Mouse (Mus musculus) lung, postnatal 36 days (tissue): Measurements from ENCODE around the gene Bad.

Experiments used
- DNase-seq: peaks from one replicate; pipeline ENCODE4 v3.0.0; 2022; ENCODE audit warnings: mixed read lengths

The Bad gene

DNA sequence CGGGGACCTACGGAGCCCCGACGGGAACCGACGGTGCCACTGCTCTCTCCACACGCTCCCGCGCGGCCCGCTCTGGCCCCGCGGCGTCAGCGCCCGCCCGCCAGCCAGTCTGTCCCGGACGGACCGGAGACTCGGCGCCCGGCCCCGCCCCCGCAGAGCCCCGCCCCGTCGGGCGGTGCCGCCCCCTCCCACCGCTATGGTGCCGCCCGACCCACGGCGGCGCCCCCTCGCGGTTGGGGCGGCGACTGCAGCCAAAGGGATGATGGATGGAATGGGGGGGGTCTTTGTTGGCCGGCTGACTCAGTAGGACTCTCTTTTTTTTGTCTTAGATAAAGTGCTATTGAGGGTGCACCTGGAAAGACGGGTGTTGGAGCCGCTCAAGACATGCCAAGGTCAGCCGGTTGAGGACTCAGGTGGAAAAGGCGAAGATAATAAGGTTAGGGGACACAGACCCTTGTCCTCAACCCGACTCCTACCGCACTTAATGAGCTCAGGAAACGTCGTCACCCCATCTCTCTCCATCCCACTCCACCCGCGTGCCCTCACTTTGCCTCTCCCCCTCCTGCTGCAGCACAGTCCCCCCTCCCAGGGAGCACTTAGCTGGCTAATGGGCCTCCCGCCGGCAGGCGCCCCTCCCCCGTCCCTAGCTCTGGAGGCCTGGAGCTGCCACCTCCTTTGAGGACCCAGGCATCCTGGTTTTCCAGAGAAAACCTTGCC, 28.2 kb downstream of the Bad start:
- peak; percentile 75 for DNase-seq

DNA sequence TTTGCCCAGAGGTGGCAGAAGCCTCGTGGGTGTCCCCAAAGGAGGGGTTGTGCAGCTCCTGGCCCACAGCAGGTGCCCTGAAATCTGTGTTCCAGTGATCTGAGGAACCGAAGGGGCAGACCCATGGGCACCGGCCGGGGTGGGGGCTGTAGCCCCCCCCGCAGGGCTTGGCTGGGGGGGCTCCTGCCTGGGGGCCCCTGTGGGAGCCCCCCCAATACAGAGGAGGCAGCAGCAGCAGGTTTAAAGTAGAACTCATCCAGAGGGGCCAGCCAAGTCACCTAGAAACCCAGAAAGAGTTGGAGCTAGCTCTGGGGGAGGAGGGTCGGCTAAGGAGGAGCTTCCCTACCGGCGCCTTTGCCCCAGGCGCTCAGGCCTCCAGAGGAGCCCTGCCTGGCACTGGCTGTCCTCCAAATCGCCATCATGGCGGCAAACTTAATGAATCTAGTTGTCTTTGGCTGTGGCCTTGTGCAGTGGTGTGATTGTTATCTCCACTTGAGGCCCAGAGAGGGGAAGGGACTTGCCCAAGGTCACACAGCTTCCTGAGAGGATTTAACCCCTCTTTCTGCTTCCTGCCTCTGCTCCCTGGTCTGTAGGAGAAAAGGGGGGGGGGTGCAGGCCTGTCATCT, 28.9 kb downstream of the Bad start:
- DNase-seq, result no peak

DNA sequence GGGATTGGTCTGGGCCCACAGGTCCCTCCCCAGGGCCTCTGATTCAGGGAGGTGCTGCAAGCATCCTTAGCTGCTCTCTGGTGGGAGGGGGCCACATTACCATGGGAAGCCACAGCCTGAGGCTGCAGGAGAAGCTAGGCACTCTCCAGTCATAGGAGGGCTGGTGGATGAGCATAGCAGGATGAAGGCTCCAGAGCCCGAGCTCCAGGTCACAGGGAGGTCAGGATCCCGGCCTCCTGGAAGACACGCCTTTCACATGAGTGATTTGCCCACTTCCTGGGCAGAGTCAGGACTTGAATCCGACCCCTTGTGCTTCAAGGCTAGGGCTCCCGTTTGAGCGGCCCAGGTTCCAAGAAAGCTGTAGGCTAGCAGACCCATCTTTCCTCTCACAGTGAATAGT, 30.0 kb downstream of the Bad start:
- no peak for DNase-seq

- DNase-seq, result no peak
Measured at GRCm38 (mm10) chr19:6972247-6972917, 30.7 kb downstream of the Bad start.

GRCm38 (mm10) chr19:6973581-6974190, 32.0 kb downstream of the Bad start:
- DNase-seq, result no peak

GRCm38 (mm10) chr19:6974211-6975205, 32.8 kb downstream of the Bad start, which contains the start of gene Ppp1r14b:
TSS of gene Ppp1r14b (plus strand) at chr19:6974968.
- DNase-seq, result peak; percentile 87

GRCm38 (mm10) chr19:6975537-6976521, 34.2 kb downstream of the Bad start, which contains the start of gene Plcb3:
TSS of gene Plcb3 (minus strand) at chr19:6976470.
- DNase-seq, result peak; percentile 77

DNA sequence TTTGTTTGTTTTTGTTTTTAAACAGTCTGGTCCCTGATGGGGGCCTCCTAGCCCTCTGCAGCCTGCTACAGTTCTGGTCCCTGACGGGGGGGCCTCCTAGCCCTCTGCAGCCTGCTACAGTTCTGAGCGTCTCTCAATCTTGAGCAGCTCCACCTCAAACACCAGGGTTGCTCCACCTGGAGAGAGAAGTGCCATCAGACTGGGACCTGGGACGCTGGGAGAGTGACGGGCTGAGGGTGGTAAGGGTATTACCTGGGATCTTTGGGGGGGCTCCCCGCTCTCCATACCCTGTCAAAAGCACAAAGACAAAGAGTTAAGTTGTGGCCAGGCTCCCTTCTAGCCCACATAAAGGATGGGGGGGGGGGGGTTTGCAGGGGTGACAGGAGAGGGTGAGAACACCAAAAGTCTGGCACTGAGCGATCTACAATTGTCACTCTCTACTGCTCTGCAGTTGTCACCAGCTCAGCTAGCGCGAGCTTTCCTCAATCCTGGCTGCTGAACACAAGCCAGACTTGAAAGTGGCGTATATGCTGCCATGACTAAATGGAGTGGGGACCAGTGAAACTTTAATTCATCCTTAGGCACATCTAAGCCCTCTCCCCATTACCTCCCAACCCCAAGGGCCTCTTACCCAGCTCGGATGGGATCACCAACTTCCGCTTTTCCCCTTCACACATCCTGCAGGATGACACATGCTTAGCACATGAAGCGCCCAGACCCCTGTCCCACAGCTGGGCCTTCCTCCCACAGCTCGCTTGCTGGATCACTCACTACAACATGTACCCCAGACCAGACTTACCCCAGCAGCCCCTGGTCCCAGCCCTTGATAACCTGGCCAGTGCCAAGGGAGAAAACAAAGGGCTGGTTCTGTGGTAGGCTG, 36.3 kb downstream of the Bad start:
- no peak for DNase-seq

DNA sequence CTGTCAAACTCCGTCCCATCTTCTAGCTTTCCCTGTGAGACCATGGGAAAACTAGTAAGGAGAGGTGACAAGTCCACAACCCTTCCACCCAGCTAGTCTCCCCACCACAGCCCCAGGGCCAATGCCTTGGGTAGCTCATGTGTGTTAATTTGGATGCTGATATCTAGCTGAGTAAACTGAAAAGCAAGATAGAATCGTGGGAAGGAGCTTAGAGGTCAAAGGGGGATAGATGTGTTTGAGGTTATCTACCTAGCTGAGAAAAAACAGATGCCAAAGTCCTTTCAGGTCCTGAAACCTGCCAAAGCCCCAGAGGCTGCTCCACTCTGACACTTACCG, 36.9 kb downstream of the Bad start:
- DNase-seq, result no peak

GRCm38 (mm10) chr19:6979001-6979479, 37.4 kb downstream of the Bad start:
- DNase-seq, result no peak

DNA sequence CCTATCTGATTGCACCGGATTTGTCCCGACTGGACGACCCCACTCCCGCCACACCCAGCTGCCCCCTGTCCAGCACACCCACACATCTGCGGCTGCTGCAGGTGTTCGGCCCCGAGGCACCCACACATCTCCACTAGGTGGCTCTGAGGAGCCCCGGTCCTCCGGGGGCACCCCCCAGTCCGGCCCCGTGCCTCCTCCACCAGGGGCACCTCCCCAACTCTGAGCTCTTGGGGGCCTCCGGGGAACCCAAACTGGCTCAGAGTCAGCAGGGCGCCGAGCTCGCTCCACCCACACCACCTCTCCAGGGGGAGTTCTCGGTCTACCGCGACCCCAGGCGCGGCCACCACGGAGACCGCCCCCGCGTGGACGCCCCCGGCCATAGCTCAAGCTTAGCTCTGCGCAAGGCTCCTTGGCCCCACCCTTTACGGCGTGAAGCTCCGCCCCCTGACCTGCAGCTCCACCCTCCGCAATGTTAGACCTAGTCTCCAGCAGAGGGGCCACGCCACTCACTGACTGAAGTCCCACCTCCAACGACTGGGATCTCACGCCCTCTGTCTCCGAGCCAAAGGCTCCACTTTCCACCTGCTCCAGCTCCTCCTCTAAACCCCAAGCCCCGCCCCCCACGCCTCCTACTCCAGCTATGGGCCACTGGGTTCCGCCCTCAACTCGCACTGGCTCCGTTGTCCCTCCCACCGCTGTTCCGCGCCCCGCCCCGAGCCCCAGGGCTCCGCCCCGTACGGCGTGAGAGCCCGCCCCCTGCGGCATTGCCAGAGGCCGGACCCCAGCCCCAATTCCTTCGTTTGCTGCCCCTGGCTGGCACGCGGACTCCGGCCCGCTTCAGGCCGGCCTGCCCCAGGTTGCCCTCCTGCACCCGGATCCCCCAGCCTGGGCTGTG, 38.1 kb downstream of the Bad start:
- peak; percentile 100 for DNase-seq

DNA sequence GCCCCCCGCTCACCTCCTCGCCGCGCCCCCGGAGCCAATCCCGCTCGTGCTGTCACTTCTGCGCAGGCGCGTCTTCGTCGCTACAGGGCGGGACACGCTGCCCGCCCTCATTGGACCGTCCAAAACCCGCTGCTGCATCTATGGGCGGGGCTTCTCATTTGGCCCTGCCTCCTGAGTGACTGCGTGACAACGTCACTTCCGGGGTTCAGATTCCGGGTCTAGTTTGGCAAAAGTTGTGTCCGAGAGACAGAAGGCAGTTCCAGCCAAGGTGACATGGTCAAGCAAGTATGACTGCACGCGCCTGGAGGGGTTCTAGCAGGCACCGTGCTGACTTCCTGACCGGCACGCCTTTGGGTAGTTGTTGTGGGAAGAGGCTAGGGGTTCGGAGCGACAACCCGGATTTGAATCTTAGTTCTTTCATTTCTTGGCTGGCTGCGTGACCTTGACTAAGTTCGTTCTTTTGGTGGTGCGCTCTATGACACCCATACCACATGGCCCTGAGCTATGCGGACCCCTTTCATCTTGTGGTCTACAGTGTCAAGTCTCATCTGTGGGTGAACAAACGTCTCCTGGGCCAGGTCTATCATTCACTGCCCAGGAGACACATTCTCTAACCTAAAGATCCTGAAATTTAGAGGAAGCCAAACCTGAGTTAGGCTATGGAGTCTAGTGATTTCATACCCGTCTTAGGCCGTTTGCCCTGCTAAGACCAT, 38.9 kb downstream of the Bad start, which contains the start of gene Fkbp2:
Fkbp2 (minus strand) TSS at position 121 of the 713 bp plus-strand sequence.
- peak; percentile 99 for DNase-seq

- DNase-seq, result no peak
Measured at GRCm38 (mm10) chr19:6981465-6981864, 39.8 kb downstream of the Bad start.

- no peak for DNase-seq
Measured at GRCm38 (mm10) chr19:6983621-6984020, 42.0 kb downstream of the Bad start.

DNA sequence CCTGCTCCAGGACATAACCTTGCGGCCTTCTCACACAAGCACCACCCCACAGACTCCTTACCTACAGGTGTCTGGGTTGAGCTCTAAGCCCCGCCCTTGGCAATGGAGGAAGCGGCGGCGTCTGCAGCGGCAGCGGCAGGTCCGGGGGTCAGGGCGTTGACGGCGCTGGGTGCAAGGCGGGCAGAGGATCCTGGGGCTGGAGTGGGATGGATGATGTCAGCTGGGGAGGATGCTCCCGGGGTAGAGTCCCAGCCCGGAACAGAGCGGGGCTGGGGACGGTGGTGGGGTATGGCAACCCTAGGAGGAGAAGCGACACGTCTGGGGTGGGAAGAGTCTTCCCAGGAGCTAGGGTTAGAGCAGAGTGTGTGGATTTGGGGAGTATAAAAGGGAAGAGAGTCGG, 43.6 kb downstream of the Bad start:
- no peak for DNase-seq

GRCm38 (mm10) chr19:6985951-6986708, 44.5 kb downstream of the Bad start:
- DNase-seq, result no peak
